8 mouse cellular contexts compared by ENCODE assay signal in genomic region chr5:32215510-32215909, GRCm38 (mm10). TPM values are rescaled to one million over a fixed set of nuclear protein-coding genes. Genes with fewer than 3 reads are reported as not detected.
A peak's percentile ranks its signal among the peaks of the same experiment; 100 is the strongest.
DNase-seq lines count a peak whose midpoint lies in the region; ATAC-seq and TF ChIP-seq lines count a peak whose summit lies in the region.

No protein-coding gene starts in this region.

- TF ChIP-seq CTCF in cerebellum, adult 2 months (IDR thresholded peaks at IDR 0.05; ENCODE audit: borderline replicate concordance, insufficient read depth, low read depth, low read length): peak; percentile 43; the same call in 1 of the 2 replicates
- TF ChIP-seq CTCF in small intestine, adult 2 months (IDR thresholded peaks at IDR 0.05; ENCODE audit: extremely low read depth, insufficient read length, insufficient replicate concordance, low read depth, low read length): peak; percentile 58; the same call in 1 of the 2 replicates

- H3K36me3 ChIP-seq in small intestine, adult 2 months (ENCODE audit: control insufficient read depth, insufficient read depth, low read length): no peaks in the 10 kb centered on the region

- peak in 1 of 2 experiments; percentile 29 for DNase-seq in cerebellum, adult 2 months
- DNase-seq in cerebellum, adult 11-12 months: no peak
- DNase-seq in left cerebral cortex, postnatal 4 days: peak; percentile 56
- no peak for DNase-seq in left cerebral cortex, postnatal 36 days (ENCODE audit: low spot score in 2 of 2)
- DNase-seq in adrenal gland, postnatal 25 days: peak; percentile 63
- peak; percentile 55 for DNase-seq in kidney, adult 9 months

- no peaks in the 10 kb centered on the region; the same call in 1 of the 2 replicates for H3K27me3 ChIP-seq in cerebellum, adult 2 months (ENCODE audit: control insufficient read depth, insufficient read depth, low read length)
- H3K27me3 ChIP-seq in small intestine, adult 2 months (ENCODE audit: control insufficient read depth, insufficient read depth, low read length): no peaks in the 10 kb centered on the region

- intact Hi-C loops in left cerebral cortex, postnatal 4 days (cut with DNase I): no loop called here
- intact Hi-C loops in left cerebral cortex, postnatal 36 days (cut with DNase I): no loop called here

- no peak overlapping the region for H3K4me3 ChIP-seq in cerebellum, adult 2 months (replicated peaks; ENCODE audit: insufficient read depth, low read depth, low read length)
- H3K4me3 ChIP-seq in small intestine, adult 2 months (ENCODE audit: low read depth, low read length): no peak overlapping the region

- WGBS in cerebellum, adult 2 months: 77% methylated on average over 10 of the region's 10 CpGs
- WGBS in small intestine, adult 2 months: 78% methylated on average over 10 of the region's 10 CpGs

- no peaks in the 10 kb centered on the region for H3K4me1 ChIP-seq in cerebellum, adult 2 months (ENCODE audit: control insufficient read depth, insufficient read depth, low read length)
- H3K4me1 ChIP-seq in small intestine, adult 2 months (ENCODE audit: control insufficient read depth, insufficient read depth, insufficient read length, low read length): no peaks in the 10 kb centered on the region

- ATAC-seq in megakaryocyte-erythroid progenitor cell, adult 5-6 weeks (replicated peaks; ENCODE audit: low FRiP score, low TSS enrichment, poor library complexity, severe bottlenecking): no peak

- no peak for TF ChIP-seq POLR2A in cerebellum, adult 2 months (IDR thresholded peaks at IDR 0.05; ENCODE audit: borderline replicate concordance, insufficient read depth, low read length)
- TF ChIP-seq POLR2A in small intestine, adult 2 months (IDR thresholded peaks at IDR 0.05; ENCODE audit: low read depth, low read length): no peak

- no peak overlapping the region for H3K27ac ChIP-seq in cerebellum, adult 2 months (ENCODE audit: insufficient read depth, low read length)
- H3K27ac ChIP-seq in small intestine, adult 2 months (ENCODE audit: insufficient read depth, low read depth, low read length): no peak overlapping the region

RNA-seq across cellular contexts. Expression of gene Plb1, which starts 17.0 kb away (rescaled TPM):
- polyA plus RNA-seq in cerebellum, adult 2 months (2012; rRNA removed): 0.27 and 0.52 TPM in 2 replicates
- total RNA-seq in left cerebral cortex, postnatal 4 days (2021): 1 to 10 TPM in 1 of 2 experiments, under 1 TPM in 1; 0.90 to 1.5 TPM
- total RNA-seq in left cerebral cortex, postnatal 36 days (2021): 1 to 10 TPM in 1 of 2 experiments, under 1 TPM in 1; 0.68 to 2.1 TPM
- not detected in 2 replicates for total RNA-seq in adrenal gland, postnatal 25 days (2021)
- 0.06 and 148 TPM in 2 replicates for polyA plus RNA-seq in small intestine, adult 2 months (2012; rRNA removed)
- not detected in 2 replicates for total RNA-seq in megakaryocyte-erythroid progenitor cell, adult 5-6 weeks (2014; fragmentation: Nextera tagmentation)
- total RNA-seq in megakaryocyte-erythroid progenitor cell, adult 5-6 weeks (2017): not detected in 2 replicates

Comparison
In these comparisons a context has a peak if more than half of its experiments do, and no peak if none do; other contexts are left out.
1. DNase-seq: peak in left cerebral cortex, postnatal 4 days (single experiment), adrenal gland, postnatal 25 days (single experiment) and kidney, adult 9 months (single experiment); none in cerebellum, adult 11-12 months (single experiment) and left cerebral cortex, postnatal 36 days (0 of 2).